ENCODE assay signal across 12 mouse cellular contexts in the genomic region with DNA sequence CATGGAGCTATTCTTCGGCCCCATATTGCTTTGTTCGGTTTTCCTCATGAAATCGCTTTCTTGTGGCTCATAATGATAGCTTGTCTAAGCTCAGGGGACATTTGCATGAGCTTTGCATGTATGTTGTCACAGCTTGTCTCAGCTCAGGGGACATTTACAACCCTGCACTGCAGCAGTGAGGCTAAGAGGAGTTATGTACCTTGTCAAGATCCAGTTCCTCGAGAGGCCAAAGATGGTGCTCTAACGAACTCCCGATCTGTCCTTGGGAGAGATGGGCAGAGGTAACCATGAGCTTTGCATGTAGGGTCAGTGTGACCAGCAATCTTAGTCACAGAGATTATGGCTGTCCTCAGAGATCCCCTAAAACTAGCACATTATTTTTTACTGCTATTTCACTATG. TPM values are rescaled to one million over a fixed set of nuclear protein-coding genes. Genes with fewer than 3 reads are reported as not detected.
DNase-seq lines count a peak whose midpoint lies in the region; ATAC-seq and TF ChIP-seq lines count a peak whose summit lies in the region.
"Had no signal": no experiment of that assay in that cellular context is flagged by ENCODE, and none has a peak within 500 bp of the region (broad histone marks: within the 10 kb centered on the region; RNA-seq: fewer than 3 reads in every experiment).

No protein-coding gene starts in this region.

- no peaks in the 10 kb centered on the region for H3K27me3 ChIP-seq in heart, embryonic 16.5 days (ENCODE audit: control insufficient read depth, insufficient read depth, low read length)
- no peaks in the 10 kb centered on the region for H3K27me3 ChIP-seq in stomach, embryonic 14.5 days (ENCODE audit: control insufficient read depth, insufficient read depth, low read length)
- H3K27me3 ChIP-seq in stomach, postnatal 0 days (ENCODE audit: control insufficient read depth, insufficient read depth, low read length) = no peaks in the 10 kb centered on the region
- no peaks in the 10 kb centered on the region for H3K27me3 ChIP-seq in intestine, postnatal 0 days (replicated peaks; ENCODE audit: control insufficient read depth, insufficient read depth, low read length)
- H3K27me3 ChIP-seq in stomach, embryonic 16.5 days (ENCODE audit: control insufficient read depth, insufficient read depth, low read length) = no peaks in the 10 kb centered on the region

- no peak for TF ChIP-seq EP300 in stomach, postnatal 0 days (optimal IDR thresholded peaks at IDR 0.05)

- H3K4me2 ChIP-seq in heart, embryonic 16.5 days (ENCODE audit: low read depth, low read length) = peak overlapping the region; percentile 65; the same call in 1 of the 2 replicates
- peak overlapping the region; percentile 40; the same call in 1 of the 2 replicates for H3K4me2 ChIP-seq in stomach, embryonic 14.5 days (replicated peaks; ENCODE audit: low read depth, low read length)
- H3K4me2 ChIP-seq in stomach, postnatal 0 days (replicated peaks; ENCODE audit: low read depth) = no peak overlapping the region; the same call in 1 of the 2 replicates
- peak overlapping the region; percentile 58; the same call in 1 of the 2 replicates for H3K4me2 ChIP-seq in intestine, postnatal 0 days (replicated peaks; ENCODE audit: low read depth)
- peak overlapping the region; percentile 63 for H3K4me2 ChIP-seq in stomach, embryonic 16.5 days (ENCODE audit: low read depth, low read length)

- no peak overlapping the region for H3K9ac ChIP-seq in heart, embryonic 16.5 days (ENCODE audit: low read length)
- H3K9ac ChIP-seq in stomach, embryonic 14.5 days (replicated peaks; ENCODE audit: low read depth, low read length) = no peak overlapping the region
- no peak overlapping the region for H3K9ac ChIP-seq in stomach, postnatal 0 days (ENCODE audit: low read length)
- H3K9ac ChIP-seq in intestine, postnatal 0 days (ENCODE audit: low read depth, low read length) = no peak overlapping the region
- no peak overlapping the region for H3K9ac ChIP-seq in stomach, embryonic 16.5 days (ENCODE audit: low read length)

- no peaks in the 10 kb centered on the region for H3K36me3 ChIP-seq in heart, embryonic 16.5 days (ENCODE audit: control insufficient read depth, insufficient read depth)
- H3K36me3 ChIP-seq in stomach, embryonic 14.5 days (ENCODE audit: control insufficient read depth, insufficient read depth, low read length) = no peaks in the 10 kb centered on the region
- no peaks in the 10 kb centered on the region for H3K36me3 ChIP-seq in stomach, postnatal 0 days (ENCODE audit: control insufficient read depth, insufficient read depth, low read length)
- no peaks in the 10 kb centered on the region for H3K36me3 ChIP-seq in intestine, postnatal 0 days (ENCODE audit: control insufficient read depth, insufficient read depth)
- no peaks in the 10 kb centered on the region for H3K36me3 ChIP-seq in stomach, embryonic 16.5 days (ENCODE audit: control insufficient read depth, insufficient read depth, low read length)

- no peak overlapping the region for H3K27ac ChIP-seq in heart, embryonic 16.5 days (ENCODE audit: low read length)
- no peak overlapping the region for H3K27ac ChIP-seq in stomach, embryonic 14.5 days (ENCODE audit: low read length)
- H3K27ac ChIP-seq in stomach, postnatal 0 days (replicated peaks) = no peak overlapping the region
- no peak overlapping the region for H3K27ac ChIP-seq in intestine, postnatal 0 days (ENCODE audit: low read depth, low read length)
- no peak overlapping the region for H3K27ac ChIP-seq in stomach, embryonic 16.5 days (ENCODE audit: low read length)

- 68% methylated on average over 6 of the region's 6 CpGs for WGBS in heart, embryonic 16.5 days
- WGBS in stomach, embryonic 14.5 days = 81% methylated on average over 6 of the region's 6 CpGs
- 76% methylated on average over 6 of the region's 6 CpGs for WGBS in stomach, postnatal 0 days
- WGBS in intestine, postnatal 0 days = 77% methylated on average over 6 of the region's 6 CpGs
- 70% methylated on average over 6 of the region's 6 CpGs for WGBS in stomach, embryonic 16.5 days

- H3K4me3 ChIP-seq in heart, embryonic 16.5 days (ENCODE audit: low read length) = no peak overlapping the region
- no peak overlapping the region for H3K4me3 ChIP-seq in stomach, embryonic 14.5 days (ENCODE audit: low read depth, low read length)
- H3K4me3 ChIP-seq in stomach, postnatal 0 days (ENCODE audit: low read depth, low read length) = no peak overlapping the region
- no peak overlapping the region for H3K4me3 ChIP-seq in intestine, postnatal 0 days (ENCODE audit: low read depth, low read length)
- no peak overlapping the region for H3K4me3 ChIP-seq in stomach, embryonic 16.5 days (replicated peaks; ENCODE audit: low read length)

- no peak for TF ChIP-seq CTCF in stomach, postnatal 0 days (IDR thresholded peaks at IDR 0.05; ENCODE audit: low read depth)
- no peak for TF ChIP-seq CTCF in intestine, postnatal 0 days (IDR thresholded peaks at IDR 0.05; ENCODE audit: low read depth)

- H3K9me3 ChIP-seq in heart, embryonic 16.5 days (replicated peaks; ENCODE audit: control insufficient read depth, low read length) = no peaks in the 10 kb centered on the region
- no peaks in the 10 kb centered on the region for H3K9me3 ChIP-seq in stomach, embryonic 14.5 days (ENCODE audit: control insufficient read depth, low read depth, low read length)
- no peaks in the 10 kb centered on the region for H3K9me3 ChIP-seq in stomach, postnatal 0 days (ENCODE audit: control insufficient read depth, low read length)
- H3K9me3 ChIP-seq in intestine, postnatal 0 days (ENCODE audit: control insufficient read depth) = no peaks in the 10 kb centered on the region
- no peaks in the 10 kb centered on the region for H3K9me3 ChIP-seq in stomach, embryonic 16.5 days (replicated peaks; ENCODE audit: control insufficient read depth, low read length)

- DNase-seq in heart, adult 8-10 months (ENCODE audit: low spot score) = no peak
- DNase-seq in stomach, postnatal 0 days (ENCODE audit: low spot score) = no peak
- DNase-seq in cerebellum, adult 9-10 months = no peak
- no peak for DNase-seq in thymus, postnatal 25 days

- H3K4me1 ChIP-seq in heart, embryonic 16.5 days (ENCODE audit: control insufficient read depth, insufficient read depth, low read length) = peaks cover 16% of the 10 kb centered on the region
- H3K4me1 ChIP-seq in stomach, embryonic 14.5 days (ENCODE audit: control insufficient read depth, insufficient read depth, low read length) = 0 out of 2 replicates have a peak, but pooled peaks cover 3% of the 10 kb centered on the region
- no peaks in the 10 kb centered on the region for H3K4me1 ChIP-seq in stomach, postnatal 0 days (replicated peaks; ENCODE audit: control insufficient read depth, insufficient read depth)
- H3K4me1 ChIP-seq in intestine, postnatal 0 days (replicated peaks; ENCODE audit: control insufficient read depth, insufficient read depth, low read length) = no peaks in the 10 kb centered on the region; the same call in 1 of the 2 replicates
- H3K4me1 ChIP-seq in stomach, embryonic 16.5 days (ENCODE audit: control insufficient read depth, insufficient read depth, low read length) = no peaks in the 10 kb centered on the region

- ATAC-seq in heart, embryonic 16.5 days (replicated peaks; ENCODE audit: extremely low read depth, insufficient read depth, low FRiP score) = no peak
- no peak for ATAC-seq in stomach, embryonic 14.5 days (ENCODE audit: insufficient number of reproducible peaks, insufficient read depth, low FRiP score, low read depth)
- ATAC-seq in stomach, postnatal 0 days (ENCODE audit: low FRiP score, low TSS enrichment) = no peak
- ATAC-seq in intestine, postnatal 0 days = no peak
- ATAC-seq in stomach, embryonic 16.5 days (ENCODE audit: insufficient read depth, low FRiP score) = no peak

RNA-seq across cellular contexts. Expression of a gene that starts 1.5 kb away (rescaled TPM):
- not detected in 2 replicates for polyA plus RNA-seq in heart, embryonic 16.5 days (2015; fragmentation: Nextera tagmentation; extraction: Ambion mirVana)
- not detected for total RNA-seq in heart, adult 8-10 months (2022)
- polyA plus RNA-seq in stomach, embryonic 14.5 days (2014; fragmentation: Nextera tagmentation; extraction: Ambion mirVana) = not detected in 2 replicates
- 0.05 TPM in 1 of 2 replicates, not detected in the other for polyA plus RNA-seq in stomach, postnatal 0 days (2015; fragmentation: Nextera tagmentation; extraction: Ambion mirVana)
- not detected in 2 replicates for polyA plus RNA-seq in intestine, postnatal 0 days (2015; fragmentation: Nextera tagmentation; extraction: Ambion mirVana)
- polyA plus RNA-seq in stomach, embryonic 16.5 days (2015; fragmentation: Nextera tagmentation; extraction: Ambion mirVana) = not detected in 2 replicates
- total RNA-seq: adrenal gland, postnatal 10 days; ES-E14; left cerebral cortex, postnatal 14 days; megakaryocyte progenitor cell, adult 5-6 weeks had no signal
